Mouse (Mus musculus): ENCODE data around the gene Emilin2. TPM values are rescaled to one million over a fixed set of nuclear protein-coding genes. Genes with fewer than 3 reads are reported as not detected.

Emilin2 gene
- polyA plus RNA-seq, 1 experiment from 2014 or later: 31.3 TPM

DNA sequence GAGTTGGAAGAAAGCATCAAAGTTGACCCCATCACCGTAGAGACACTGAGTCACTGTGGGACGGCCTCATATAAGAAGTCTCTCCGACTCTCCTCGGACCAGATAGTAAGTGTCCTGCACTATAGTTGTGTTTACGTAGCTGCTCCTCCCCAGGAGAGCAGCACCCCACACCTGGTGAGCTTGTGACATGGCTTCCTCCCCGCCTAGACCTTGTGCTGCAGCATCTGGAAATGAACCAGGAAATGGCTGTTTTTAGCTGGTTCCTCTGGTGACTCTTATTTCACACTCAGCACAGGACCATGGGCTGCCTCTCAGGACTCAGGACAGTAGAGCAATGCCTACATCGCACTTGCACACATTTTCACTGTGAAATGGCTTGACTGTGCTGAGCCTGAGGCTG lies 69.1 kb downstream of the Emilin2 start:
- ATAC-seq (replicated peaks; ENCODE audit: low FRiP score) (no peak), DNase-seq (ENCODE audit: low spot score) (no peak)
- H3K4me3 ChIP-seq (ENCODE audit: low read depth, low read length): no peak overlapping the region
- no peaks in the 10 kb centered on the region for H3K9me3 ChIP-seq (ENCODE audit: control insufficient read depth, low read length)
- H3K27ac ChIP-seq (ENCODE audit: low read depth, low read length): no peak overlapping the region
- H3K9ac ChIP-seq (ENCODE audit: low read depth, low read length): no peak overlapping the region
- H3K4me1 ChIP-seq (replicated peaks; ENCODE audit: control insufficient read depth, insufficient read depth, low read length): peaks cover 11% of the 10 kb centered on the region
- no peaks in the 10 kb centered on the region for H3K27me3 ChIP-seq (replicated peaks; ENCODE audit: control insufficient read depth, insufficient read depth, low read length)
- WGBS: 90% methylated on average over 7 of the region's 7 CpGs
- peaks cover 54% of the 10 kb centered on the region for H3K36me3 ChIP-seq (ENCODE audit: control insufficient read depth, insufficient read depth, low read length)
- H3K4me2 ChIP-seq: no peak overlapping the region

DNA sequence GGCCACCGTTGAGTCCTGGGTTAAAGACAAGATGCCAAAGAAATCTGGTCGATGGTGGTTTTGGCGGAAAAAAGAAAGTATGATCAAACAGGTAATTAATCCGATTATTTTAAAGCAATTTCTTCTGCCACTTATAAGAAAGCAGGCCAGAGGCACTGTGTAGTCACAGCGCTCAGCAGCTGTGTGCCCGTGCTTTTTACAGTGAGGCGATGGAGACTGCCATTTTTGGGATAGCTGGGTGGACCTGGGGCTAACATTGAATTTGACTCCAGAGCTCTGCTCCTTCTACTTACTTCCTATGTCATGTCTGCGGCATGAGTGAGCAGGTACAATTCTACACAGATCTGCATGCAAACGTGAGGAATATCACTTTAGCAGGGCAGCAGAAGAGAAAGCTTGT lies 71.0 kb downstream of the Emilin2 start:
- ATAC-seq (replicated peaks; ENCODE audit: low FRiP score) (no peak), DNase-seq (ENCODE audit: low spot score) (no peak)
- Histone ChIP-seq H3K27ac (ENCODE audit: low read depth, low read length) (no peak overlapping the region), H3K4me2 (no peak overlapping the region), H3K36me3 (ENCODE audit: control insufficient read depth, insufficient read depth, low read length) (peaks cover 44% of the 10 kb centered on the region), H3K27me3 (replicated peaks; ENCODE audit: control insufficient read depth, insufficient read depth, low read length) (no peaks in the 10 kb centered on the region), H3K9me3 (ENCODE audit: control insufficient read depth, low read length) (no peaks in the 10 kb centered on the region), H3K9ac (ENCODE audit: low read depth, low read length) (no peak overlapping the region), H3K4me3 (ENCODE audit: low read depth, low read length) (no peak overlapping the region), H3K4me1 (replicated peaks; ENCODE audit: control insufficient read depth, insufficient read depth, low read length) (peaks cover 25% of the 10 kb centered on the region)
- WGBS: 94% methylated on average over 9 of the region's 9 CpGs

DNA sequence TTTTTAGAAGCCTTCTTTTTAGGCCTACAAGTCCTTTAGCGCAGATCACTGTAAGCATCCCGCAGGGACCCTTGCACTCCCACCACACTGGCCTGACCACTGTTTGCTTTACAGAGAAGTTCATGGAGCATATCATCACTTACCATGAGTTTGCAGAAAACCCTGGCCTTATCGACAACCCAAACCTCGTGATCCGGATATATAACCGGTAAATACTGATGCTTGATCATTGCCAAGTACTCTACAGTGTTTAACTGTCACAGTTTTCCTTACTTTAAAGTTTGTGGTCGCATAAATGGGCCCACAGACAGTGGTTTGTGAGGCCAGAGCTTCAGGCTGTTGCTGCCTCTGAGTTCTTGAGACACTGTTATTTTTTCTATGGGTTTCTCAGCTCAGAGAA lies 73.3 kb downstream of the Emilin2 start:
- Histone ChIP-seq H3K4me2 (no peak overlapping the region), H3K4me1 (replicated peaks; ENCODE audit: control insufficient read depth, insufficient read depth, low read length) (peaks cover 32% of the 10 kb centered on the region), H3K9me3 (ENCODE audit: control insufficient read depth, low read length) (no peaks in the 10 kb centered on the region), H3K4me3 (ENCODE audit: low read depth, low read length) (no peak overlapping the region), H3K9ac (ENCODE audit: low read depth, low read length) (0 out of 2 replicates have a peak overlapping the region, but pooled peaks have one; percentile 23), H3K27me3 (replicated peaks; ENCODE audit: control insufficient read depth, insufficient read depth, low read length) (no peaks in the 10 kb centered on the region), H3K27ac (ENCODE audit: low read depth, low read length) (peak overlapping the region; percentile 74), H3K36me3 (ENCODE audit: control insufficient read depth, insufficient read depth, low read length) (peaks cover 35% of the 10 kb centered on the region)
- DNase-seq (ENCODE audit: low spot score): no peak
- peak; percentile 44 for ATAC-seq (replicated peaks; ENCODE audit: low FRiP score)
- 62% methylated on average over 7 of the region's 7 CpGs for WGBS

DNA sequence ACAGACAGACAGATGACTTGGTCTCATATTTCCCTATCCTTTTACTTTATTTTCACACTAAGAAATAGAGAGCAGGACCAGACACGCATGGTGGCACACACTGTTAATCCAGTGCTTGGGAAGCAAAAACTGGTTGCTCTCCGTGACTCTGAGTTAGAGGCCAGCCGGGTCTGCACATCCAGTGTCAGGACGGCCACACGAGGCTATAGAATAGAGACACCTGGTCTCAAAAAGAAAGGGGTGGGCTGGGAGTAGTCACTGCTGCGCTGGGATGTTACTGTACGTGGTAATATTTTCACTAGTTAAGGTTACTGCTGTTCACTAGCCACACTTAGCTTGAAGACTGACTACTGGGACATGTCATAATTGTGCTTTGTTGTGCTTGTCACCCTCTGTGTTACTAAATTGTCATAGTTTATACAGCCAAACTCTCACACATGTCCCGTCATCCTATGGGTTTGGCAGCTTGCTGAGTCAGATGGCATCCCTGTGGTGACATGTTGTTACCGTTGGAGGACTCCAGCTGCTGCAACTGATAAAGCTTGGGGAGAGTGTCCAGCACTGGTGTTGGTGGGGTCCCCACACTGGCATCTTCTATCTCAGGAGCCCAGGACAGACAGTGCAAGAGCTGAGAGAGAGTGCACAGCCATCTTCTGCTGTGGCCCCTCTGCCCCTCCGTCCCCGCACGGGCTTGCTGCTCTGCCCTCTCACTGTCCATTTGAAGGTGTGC lies 76.4 kb downstream of the Emilin2 start:
- Histone ChIP-seq H3K9me3 (ENCODE audit: control insufficient read depth, low read length) (no peaks in the 10 kb centered on the region), H3K4me2 (peak overlapping the region; percentile 12), H3K27me3 (replicated peaks; ENCODE audit: control insufficient read depth, insufficient read depth, low read length) (no peaks in the 10 kb centered on the region), H3K27ac (ENCODE audit: low read depth, low read length) (peak overlapping the region; percentile 97), H3K36me3 (ENCODE audit: control insufficient read depth, insufficient read depth, low read length) (peaks cover 22% of the 10 kb centered on the region; the same call in 1 of the 2 replicates), H3K4me3 (ENCODE audit: low read depth, low read length) (no peak overlapping the region), H3K9ac (ENCODE audit: low read depth, low read length) (peak overlapping the region; percentile 48), H3K4me1 (replicated peaks; ENCODE audit: control insufficient read depth, insufficient read depth, low read length) (peaks cover 37% of the 10 kb centered on the region)
- DNase-seq (ENCODE audit: low spot score): no peak
- peak; percentile 99 for ATAC-seq (replicated peaks; ENCODE audit: low FRiP score)
- WGBS: 50% methylated on average over 12 of the region's 12 CpGs

DNA sequence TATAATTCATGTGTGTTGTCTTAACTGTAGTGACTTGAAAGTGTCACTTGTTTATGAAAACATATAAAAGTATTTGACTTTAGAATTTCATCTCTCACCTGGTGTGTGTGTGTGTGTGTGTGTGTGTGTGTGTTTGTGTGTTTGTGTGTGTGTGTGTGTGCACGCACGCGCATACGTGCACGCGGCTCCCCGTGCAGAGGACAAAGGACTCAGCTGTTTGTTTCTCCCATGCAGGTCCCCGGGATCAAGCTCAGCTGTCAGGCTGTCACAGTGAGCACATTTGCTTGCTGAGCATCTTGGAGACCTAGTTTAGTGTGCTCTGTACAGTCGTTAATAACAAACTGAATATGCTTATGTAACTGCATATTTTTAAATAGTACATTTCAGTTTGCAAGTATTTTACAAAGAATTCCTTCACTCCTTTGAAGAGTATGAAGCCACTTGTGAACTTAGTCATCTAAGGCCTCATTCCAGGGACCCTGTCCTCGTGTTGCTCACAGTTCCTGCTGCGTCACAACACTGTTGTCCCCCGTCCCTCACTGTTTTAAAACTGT lies 77.7 kb downstream of the Emilin2 start:
- 91% methylated on average over 12 of the region's 12 CpGs for whole genome bisulfite sequencing
- ATAC-seq (replicated peaks; ENCODE audit: low FRiP score): no peak
- Histone ChIP-seq H3K9ac (ENCODE audit: low read depth, low read length) (no peak overlapping the region), H3K27ac (ENCODE audit: low read depth, low read length) (peak overlapping the region; percentile 56; the same call in 1 of the 2 replicates), H3K4me3 (ENCODE audit: low read depth, low read length) (no peak overlapping the region), H3K4me2 (no peak overlapping the region), H3K9me3 (ENCODE audit: control insufficient read depth, low read length) (no peaks in the 10 kb centered on the region), H3K4me1 (replicated peaks; ENCODE audit: control insufficient read depth, insufficient read depth, low read length) (peaks cover 37% of the 10 kb centered on the region), H3K36me3 (ENCODE audit: control insufficient read depth, insufficient read depth, low read length) (peaks cover 22% of the 10 kb centered on the region; the same call in 1 of the 2 replicates), H3K27me3 (replicated peaks; ENCODE audit: control insufficient read depth, insufficient read depth, low read length) (no peaks in the 10 kb centered on the region)
- no peak for DNase-seq (ENCODE audit: low spot score)

DNA sequence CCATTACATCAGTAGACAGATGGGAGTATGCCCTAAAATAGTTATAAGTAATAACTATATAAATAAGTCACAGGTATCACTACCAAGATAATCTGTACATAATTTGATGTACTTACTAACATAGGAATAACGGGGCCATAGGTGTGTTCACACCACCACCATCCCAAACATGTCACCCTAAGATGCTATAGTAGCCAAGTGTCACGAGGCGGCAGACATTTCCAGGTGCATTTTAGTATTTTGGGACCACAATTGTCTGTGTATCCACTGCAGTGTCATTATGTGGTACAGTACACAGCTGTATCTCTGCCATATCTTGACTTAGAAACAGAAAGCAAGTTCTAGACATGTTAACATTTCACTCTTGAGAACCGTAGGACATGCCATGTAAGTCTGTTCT lies 78.6 kb downstream of the Emilin2 start:
- WGBS: 91% methylated on average over 4 of the region's 4 CpGs
- no peak overlapping the region for H3K4me3 ChIP-seq (ENCODE audit: low read depth, low read length)
- H3K36me3 ChIP-seq (ENCODE audit: control insufficient read depth, insufficient read depth, low read length): peaks cover 22% of the 10 kb centered on the region; the same call in 1 of the 2 replicates
- DNase-seq (ENCODE audit: low spot score) (no peak), ATAC-seq (replicated peaks; ENCODE audit: low FRiP score) (no peak)
- no peaks in the 10 kb centered on the region for H3K9me3 ChIP-seq (ENCODE audit: control insufficient read depth, low read length)
- H3K4me2 ChIP-seq: no peak overlapping the region
- H3K9ac ChIP-seq (ENCODE audit: low read depth, low read length): no peak overlapping the region
- peaks cover 31% of the 10 kb centered on the region for H3K4me1 ChIP-seq (replicated peaks; ENCODE audit: control insufficient read depth, insufficient read depth, low read length)
- peak overlapping the region; percentile 36; the same call in 1 of the 2 replicates for H3K27ac ChIP-seq (ENCODE audit: low read depth, low read length)
- H3K27me3 ChIP-seq (replicated peaks; ENCODE audit: control insufficient read depth, insufficient read depth, low read length): no peaks in the 10 kb centered on the region

DNA sequence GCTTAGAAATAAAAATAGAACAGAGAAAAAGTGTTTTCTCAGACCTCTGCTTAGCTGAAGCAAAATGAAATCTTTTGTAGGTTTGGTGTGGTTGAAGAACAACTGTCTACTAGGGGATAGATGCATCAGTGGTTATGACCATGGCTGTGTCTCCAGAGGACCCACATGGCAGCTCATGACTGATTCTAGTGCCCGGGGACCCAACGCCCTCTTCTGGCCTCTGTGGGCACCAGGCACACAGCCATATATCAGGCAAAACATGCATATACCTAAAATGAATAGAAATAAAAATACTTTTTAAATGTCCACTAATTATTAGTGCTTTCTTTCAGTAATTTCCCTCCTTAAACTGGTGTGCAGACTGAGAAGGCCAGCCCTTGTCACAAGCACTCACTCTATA lies 79.8 kb downstream of the Emilin2 start:
- Histone ChIP-seq H3K4me2 (no peak overlapping the region), H3K4me1 (replicated peaks; ENCODE audit: control insufficient read depth, insufficient read depth, low read length) (peaks cover 19% of the 10 kb centered on the region), H3K9me3 (ENCODE audit: control insufficient read depth, low read length) (no peaks in the 10 kb centered on the region), H3K9ac (ENCODE audit: low read depth, low read length) (no peak overlapping the region), H3K27ac (ENCODE audit: low read depth, low read length) (no peak overlapping the region), H3K27me3 (replicated peaks; ENCODE audit: control insufficient read depth, insufficient read depth, low read length) (no peaks in the 10 kb centered on the region), H3K36me3 (ENCODE audit: control insufficient read depth, insufficient read depth, low read length) (peaks cover 17% of the 10 kb centered on the region; the same call in 1 of the 2 replicates), H3K4me3 (ENCODE audit: low read depth, low read length) (no peak overlapping the region)
- ATAC-seq (replicated peaks; ENCODE audit: low FRiP score): no peak
- 85% methylated on average over 2 of the region's 2 CpGs for WGBS
- no peak for DNase-seq (ENCODE audit: low spot score)

DNA sequence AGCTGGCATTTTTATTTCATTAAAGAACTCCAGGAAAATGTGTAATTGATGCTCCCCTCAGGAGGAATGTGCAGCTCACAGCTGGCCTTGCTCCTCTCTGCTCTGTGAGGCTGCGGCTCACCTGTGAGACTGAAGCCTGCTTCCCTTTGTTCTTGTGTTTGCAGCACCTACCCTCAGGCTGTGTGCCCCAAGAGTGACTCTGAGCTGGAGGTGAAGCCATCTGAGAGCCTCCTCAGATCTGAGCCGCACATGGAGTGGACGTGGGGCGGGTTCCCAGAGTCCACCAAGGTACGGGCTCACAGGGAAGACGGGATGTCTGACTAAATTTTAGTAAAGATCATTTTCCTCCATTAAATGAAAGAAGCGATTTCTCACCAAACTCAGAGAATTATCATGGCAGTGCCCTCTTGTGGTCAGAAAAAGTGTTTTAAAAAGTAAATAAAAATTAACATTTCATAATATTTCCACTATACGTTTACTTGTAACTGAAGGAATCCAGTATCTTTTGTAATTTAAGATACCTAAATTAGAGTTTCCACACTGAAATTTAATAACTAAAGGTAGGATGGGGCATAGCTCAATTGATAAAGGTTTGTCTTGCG lies 81.6 kb downstream of the Emilin2 start:
- no peak for ATAC-seq (replicated peaks; ENCODE audit: low FRiP score)
- Histone ChIP-seq H3K27me3 (replicated peaks; ENCODE audit: control insufficient read depth, insufficient read depth, low read length) (no peaks in the 10 kb centered on the region), H3K4me3 (ENCODE audit: low read depth, low read length) (no peak overlapping the region), H3K36me3 (ENCODE audit: control insufficient read depth, insufficient read depth, low read length) (peaks cover 17% of the 10 kb centered on the region; the same call in 1 of the 2 replicates), H3K4me1 (replicated peaks; ENCODE audit: control insufficient read depth, insufficient read depth, low read length) (peaks cover 8% of the 10 kb centered on the region), H3K9ac (ENCODE audit: low read depth, low read length) (no peak overlapping the region), H3K27ac (ENCODE audit: low read depth, low read length) (no peak overlapping the region), H3K9me3 (ENCODE audit: control insufficient read depth, low read length) (no peaks in the 10 kb centered on the region), H3K4me2 (no peak overlapping the region)
- WGBS: 81% methylated on average over 9 of the region's 9 CpGs
- DNase-seq (ENCODE audit: low spot score): no peak

Data from liver, embryonic 11.5 days (tissue).